8 mouse cellular contexts compared by ENCODE assay signal in genomic region chr10:13866391-13866790, GRCm38 (mm10). TPM values are rescaled to one million over a fixed set of nuclear protein-coding genes. Genes with fewer than 3 reads are reported as not detected.
DNase-seq lines count a peak whose midpoint lies in the region; ATAC-seq lines count a peak whose summit lies in the region.

No protein-coding gene starts in this region.

- intact Hi-C loops in heart, postnatal 36 days (cut with DNase I): loop anchor here (5.0 to 10.0 kb wide), 4 partner anchors 221 to 572 kb away; no protein-coding TSS in a partner anchor

- no peak for ATAC-seq in megakaryocyte progenitor cell, adult 5-6 weeks (replicated peaks; ENCODE audit: poor library complexity)

- DNase-seq in gastrocnemius, adult 18-20 months (ENCODE audit: low spot score): peak; percentile 25
- DNase-seq in gastrocnemius, adult 8-10 months (ENCODE audit: low spot score in 2 of 2): no peak
- DNase-seq in urinary bladder, postnatal 14 days (ENCODE audit: low spot score): peak; percentile 22
- no peak for DNase-seq in urinary bladder, adult 2 months (ENCODE audit: low spot score)
- DNase-seq in heart, postnatal 36 days: peak; percentile 46 to 65
- DNase-seq in layer of hippocampus, adult 9-11 months: no peak
- no peak for DNase-seq in spleen, postnatal 4 days (ENCODE audit: low spot score in 2 of 2)

RNA-seq across cellular contexts. Expression of gene Aig1, which starts 2.4 kb away (rescaled TPM):
- 10 to 100 TPM; 14.8 to 15.7 TPM for total RNA-seq in gastrocnemius, adult 18-20 months (2021)
- total RNA-seq in gastrocnemius, adult 8-10 months (2022): 10 to 100 TPM; 12.8 to 13.9 (median 13.3) TPM
- 30.3 and 30.4 TPM in 2 replicates for polyA plus RNA-seq in urinary bladder, adult 2 months (2012; rRNA removed)
- total RNA-seq in heart, postnatal 36 days (2021): 10 to 100 TPM; 54.9 to 65.3 TPM
- 11.7 and 23.6 TPM in 2 replicates for total RNA-seq in megakaryocyte progenitor cell, adult 5-6 weeks (2015)
- total RNA-seq in megakaryocyte progenitor cell, adult 5-6 weeks (2017): 8.8 and 9.6 TPM in 2 replicates

Comparison
In these comparisons a context has a peak if more than half of its experiments do, and no peak if none do; other contexts are left out.
1. DNase-seq: peak in gastrocnemius, adult 18-20 months (single experiment), urinary bladder, postnatal 14 days (single experiment) and heart, postnatal 36 days (2 of 2); none in gastrocnemius, adult 8-10 months (0 of 2), urinary bladder, adult 2 months (single experiment), layer of hippocampus, adult 9-11 months (single experiment) and spleen, postnatal 4 days (0 of 2).